Mouse (Mus musculus) C2C12 (cell line): ENCODE measurements at regions not wholly inside any gene's neighbourhood (a gene's known extent, or its start where the extent isn't known, plus 50 kb on each side); places are given as distances from the start of the nearest gene placed in this dataset.
"Not testable (repeated sequence)": the region's sequence is repeated elsewhere in the genome, so short reads cannot be mapped to it uniquely, and the experiment has no call there.

ENCODE experiments used
- H3K27me3 ChIP-seq: one replicate; pipeline ENCODE4 v1.6.1; 2011; ENCODE audit not compliant: control insufficient read depth, insufficient read depth, insufficient read length
- H3K36me3 ChIP-seq: one replicate; pipeline ENCODE4 v1.6.1; 2011; ENCODE audit not compliant: control insufficient read depth, insufficient read depth
- H3K4me3 ChIP-seq: one replicate; pipeline ENCODE4 v1.5.1; 2011; ENCODE audit warnings: mild to moderate bottlenecking, control low read depth; ENCODE audit not compliant: poor library complexity, insufficient read depth, severe bottlenecking
- H3K79me2 ChIP-seq: one replicate; pipeline ENCODE4 v1.6.1; 2011; ENCODE audit not compliant: control insufficient read depth, insufficient read depth
- H3K79me3 ChIP-seq: one replicate; pipeline ENCODE4 v1.6.1; 2011; ENCODE audit warnings: low read depth, control low read depth
- H3ac ChIP-seq: one replicate; pipeline ENCODE3; 2011; ENCODE audit warnings: low read depth; ENCODE audit not compliant: control insufficient read depth, insufficient read length
- CEBPB ChIP-seq: IDR thresholded peaks from one replicate; pipeline ENCODE4 v1.6.1; 2011; ENCODE audit warnings: low read depth, mild to moderate bottlenecking, control low read depth, moderate library complexity
- CTCF ChIP-seq: IDR thresholded peaks from one replicate; pipeline ENCODE4 v1.5.1; 2011; ENCODE audit not compliant: control insufficient read depth, insufficient read depth, insufficient read length
- FOSL1 ChIP-seq: IDR thresholded peaks from one replicate; pipeline ENCODE4 v1.8.0; 2011; ENCODE audit warnings: mild to moderate bottlenecking, low read length; ENCODE audit not compliant: poor library complexity, insufficient read depth, severe bottlenecking
- MAX ChIP-seq: IDR thresholded peaks from one replicate; pipeline ENCODE4 v1.6.1; 2011; ENCODE audit warnings: mild to moderate bottlenecking, control low read depth
- MYOD1 ChIP-seq: IDR thresholded peaks from one replicate; pipeline ENCODE4 v1.6.1; 2011; ENCODE audit warnings: low read depth; ENCODE audit not compliant: control insufficient read depth, insufficient read length
- MYOG ChIP-seq: IDR thresholded peaks from one replicate; pipeline ENCODE4 v1.6.1; 2011; ENCODE audit not compliant: control insufficient read depth, insufficient read length; ENCODE audit errors: extremely low read depth
- USF1 ChIP-seq: IDR thresholded peaks from one replicate; pipeline ENCODE4 v1.6.1; 2011; ENCODE audit warnings: low read depth, mild to moderate bottlenecking, control low read depth, moderate library complexity

- TF ChIP-seq FOSL1 (no peak), MAX (no peak), USF1 (no peak), CEBPB (no peak), CTCF (no peak), MYOD1 (no peak), MYOG (no peak)
- no peaks in the 10 kb centered on the region for H3K79me2 ChIP-seq
- no peaks in the 10 kb centered on the region for H3K27me3 ChIP-seq
- H3K4me3 ChIP-seq: no peak overlapping the region
- no peak overlapping the region for H3ac ChIP-seq
- H3K36me3 ChIP-seq: no peaks in the 10 kb centered on the region
- no peaks in the 10 kb centered on the region for H3K79me3 ChIP-seq
Measured at GRCm38 (mm10) chr12:40964996-40965395, 58.9 kb upstream of the Immp2l start.

- H3ac ChIP-seq: no peak overlapping the region
- TF ChIP-seq CTCF (no peak), MYOD1 (no peak), FOSL1 (no peak), USF1 (no peak), CEBPB (no peak), MYOG (no peak), MAX (no peak)
- H3K79me2 ChIP-seq: no peaks in the 10 kb centered on the region
- H3K4me3 ChIP-seq: no peak overlapping the region
- no peaks in the 10 kb centered on the region for H3K36me3 ChIP-seq
- H3K79me3 ChIP-seq: no peaks in the 10 kb centered on the region
- H3K27me3 ChIP-seq: no peaks in the 10 kb centered on the region
Measured at GRCm38 (mm10) chr12:40966308-40966707, 57.6 kb upstream of the Immp2l start.

- H3K36me3 ChIP-seq, H3K79me2 ChIP-seq, H3K79me3 ChIP-seq, H3K27me3 ChIP-seq, H3K4me3 ChIP-seq, H3ac ChIP-seq: not testable (repeated sequence)
Measured at GRCm38 (mm10) chr12:40966723-40967122, 57.2 kb upstream of the Immp2l start.

DNA sequence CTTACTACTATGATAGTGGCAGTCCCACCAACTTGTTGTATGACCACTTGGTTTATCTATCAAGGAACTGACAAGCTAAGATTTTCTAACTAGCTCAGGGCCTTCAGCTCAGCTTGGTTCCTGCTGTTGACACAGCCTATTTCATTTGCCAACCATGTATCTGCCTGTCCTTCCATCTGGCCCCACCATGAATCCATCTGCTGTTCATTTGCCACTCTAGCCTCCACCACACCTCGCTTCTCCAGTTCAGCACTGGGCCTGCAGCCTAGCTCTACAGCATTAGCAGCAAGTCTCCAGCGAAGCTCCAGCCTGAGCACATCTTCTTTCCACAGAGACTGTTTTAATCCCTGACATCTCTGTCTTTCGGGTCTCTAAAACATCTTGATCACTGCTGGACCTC lies 51.0 kb upstream of the Immp2l start:
- no peaks in the 10 kb centered on the region for H3K36me3 ChIP-seq
- TF ChIP-seq USF1 (no peak), CTCF (no peak), MYOD1 (no peak), MYOG (no peak), MAX (no peak), CEBPB (no peak), FOSL1 (no peak)
- no peaks in the 10 kb centered on the region for H3K27me3 ChIP-seq
- no peaks in the 10 kb centered on the region for H3K79me3 ChIP-seq
- H3K79me2 ChIP-seq: no peaks in the 10 kb centered on the region
- H3ac ChIP-seq: no peak overlapping the region
- H3K4me3 ChIP-seq: no peak overlapping the region
